Mouse (Mus musculus) embryonic facial prominence, embryonic 12.5 days (tissue): Measurements from ENCODE around the gene Pam. TPM values are rescaled to one million over a fixed set of nuclear protein-coding genes. Genes with fewer than 3 reads are reported as not detected.
A peak's percentile ranks its signal among the peaks of the same experiment; 100 is the strongest.
"Not testable (repeated sequence)": the region's sequence is repeated elsewhere in the genome, so short reads cannot be mapped to it uniquely, and the experiment has no call there.

ENCODE experiments used
- ATAC-seq: fragments of 200-750 bp; cut with Nextera tagmentation; 2 replicates; pipeline ENCODE4 v1.8.0; 2017; ENCODE audit not compliant: insufficient number of reproducible peaks, insufficient read depth, low FRiP score, low TSS enrichment
- H3K27ac ChIP-seq: fragments of 300-500 bp; sonication (generic); 2 replicates; pipeline ENCODE4 v1.5.1; 2016; ENCODE audit warnings: mild to moderate bottlenecking
- H3K27me3 ChIP-seq: fragments of 300-500 bp; sonication (generic); 2 replicates; pipeline ENCODE4 v1.6.1; 2016; ENCODE audit warnings: mild to moderate bottlenecking, moderate library complexity
- H3K36me3 ChIP-seq: fragments of 300-500 bp; sonication (generic); 2 replicates; pipeline ENCODE4 v1.6.1; 2016; ENCODE audit warnings: mild to moderate bottlenecking
- H3K4me1 ChIP-seq: fragments of 300-500 bp; sonication (generic); 2 replicates; pipeline ENCODE4 v1.6.1; 2016
- H3K4me2 ChIP-seq: fragments of 300-500 bp; sonication (generic); replicated peaks from 2 replicates; pipeline ENCODE4 v1.6.1; 2016; ENCODE audit warnings: mild to moderate bottlenecking, moderate library complexity
- H3K4me3 ChIP-seq: fragments of 300-500 bp; sonication (generic); 2 replicates; pipeline ENCODE4 v1.5.1; 2016; ENCODE audit warnings: mild to moderate bottlenecking
- H3K9ac ChIP-seq: fragments of 300-500 bp; sonication (generic); 2 replicates; pipeline ENCODE4 v1.6.1; 2016; ENCODE audit warnings: mild to moderate bottlenecking, moderate library complexity
- H3K9me3 ChIP-seq: fragments of 300-500 bp; sonication (generic); 2 replicates; pipeline ENCODE4 v1.6.1; 2016; ENCODE audit warnings: mild to moderate bottlenecking, moderate library complexity
- WGBS: fragments of 180-500 bp; shearing (Covaris S2); methylation state at CpG from one replicate; pipeline ENCODE4 v1.1.7; 2016; 5-methylcytosine and 5-hydroxymethylcytosine counted together
- polyA plus RNA-seq: library from polyadenylated mRNA; unstranded; fragments of >200 nt; fragmentation: Nextera tagmentation; extraction: Ambion mirVana; gene quantifications from 2 replicates; pipeline ENCODE4 v1.2.1, GENCODE M21; 2016

Gene Pam
- polyA plus RNA-seq, 1 experiment from 2014 or later = 35.6 TPM

DNA sequence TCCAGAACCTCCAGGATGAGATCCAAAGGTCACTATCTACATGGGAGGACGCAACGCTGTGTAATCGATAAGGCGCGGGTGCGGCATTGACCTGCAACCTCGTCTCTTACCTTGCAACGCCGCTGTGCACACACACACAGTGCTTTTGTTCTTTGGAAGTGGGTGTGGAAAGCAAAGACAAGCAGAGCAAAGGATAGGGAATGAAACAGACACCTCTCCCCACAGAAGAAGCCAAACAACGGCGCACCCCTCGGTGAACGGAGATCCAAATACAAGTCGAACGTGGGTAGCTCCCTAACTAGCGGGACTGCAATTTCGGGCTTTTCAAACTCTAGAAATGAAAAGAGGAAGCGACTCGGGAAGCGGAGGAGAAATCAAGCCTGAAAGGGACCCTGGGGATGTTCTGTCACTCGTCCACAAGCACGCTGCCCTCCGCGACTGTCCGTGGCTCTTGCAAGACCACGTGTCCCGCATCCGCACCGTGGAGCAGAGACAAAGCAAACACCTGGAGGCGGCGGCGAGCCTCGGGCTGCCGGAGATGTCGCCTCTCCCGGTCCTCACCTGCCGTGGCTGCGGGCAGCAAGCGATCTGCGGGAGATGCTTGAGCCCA is 326.0 kb downstream of the Pam start:
- Histone ChIP-seq H3K4me2 (peak overlapping the region; percentile 50), H3K27me3 (no peaks in the 10 kb centered on the region), H3K4me1 (peaks cover 16% of the 10 kb centered on the region), H3K9ac (peak overlapping the region; percentile 79), H3K9me3 (no peaks in the 10 kb centered on the region), H3K36me3 (no peaks in the 10 kb centered on the region), H3K27ac (peak overlapping the region; percentile 72; the same call in 1 of the 2 replicates), H3K4me3 (peak overlapping the region; percentile 86)
- ATAC-seq = no peak; the same call in 1 of the 2 replicates
- under 1% methylated on average over 40 of the region's 40 CpGs for WGBS

DNA sequence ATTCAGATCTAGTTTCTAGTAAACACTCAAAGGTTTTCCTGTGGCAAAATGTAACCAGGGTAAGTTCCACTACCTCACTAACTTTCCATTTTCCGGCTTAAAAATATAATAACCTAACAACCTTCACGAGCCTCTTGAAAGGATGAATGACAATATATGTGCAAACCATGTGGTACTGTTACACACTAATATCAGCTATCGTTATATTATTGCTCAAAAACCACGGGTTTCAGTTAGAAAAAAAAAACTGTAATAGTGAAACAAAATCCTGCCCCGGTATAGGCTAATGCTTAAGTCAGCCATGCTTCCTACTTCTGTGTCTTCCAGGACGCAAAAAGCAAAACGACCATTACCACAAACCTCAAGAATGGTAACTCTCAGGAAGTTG is 326.5 kb downstream of the Pam start:
- ATAC-seq = no peak
- H3K4me2 ChIP-seq = peak overlapping the region; percentile 50
- H3K27ac ChIP-seq = no peak overlapping the region
- no peaks in the 10 kb centered on the region for H3K36me3 ChIP-seq
- no peaks in the 10 kb centered on the region for H3K9me3 ChIP-seq
- no peaks in the 10 kb centered on the region for H3K27me3 ChIP-seq
- 12% methylated on average over 7 of the region's 7 CpGs for WGBS
- peak overlapping the region; percentile 79 for H3K9ac ChIP-seq
- peak overlapping the region; percentile 86 for H3K4me3 ChIP-seq
- peaks cover 16% of the 10 kb centered on the region for H3K4me1 ChIP-seq

DNA sequence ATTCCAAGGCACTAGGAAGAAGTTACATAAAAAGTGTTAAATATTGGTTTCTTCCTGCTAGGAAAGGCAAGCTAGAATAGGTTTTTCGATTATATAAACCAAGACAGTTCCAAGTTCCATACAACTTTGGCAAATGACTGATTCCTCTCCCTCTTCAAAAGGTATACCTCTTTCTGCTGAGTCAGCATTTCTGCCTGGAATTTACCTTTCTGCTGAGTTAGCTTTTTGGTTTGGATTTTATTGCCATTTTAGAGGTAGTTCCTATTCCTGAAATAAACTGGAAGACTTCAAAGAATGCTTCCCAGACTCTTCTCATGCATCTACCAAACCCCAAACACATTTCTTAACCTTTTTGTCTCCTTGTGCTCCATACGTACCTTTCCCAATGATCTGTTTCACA is 327.4 kb downstream of the Pam start:
- no peak for ATAC-seq
- Histone ChIP-seq H3K9ac (no peak overlapping the region), H3K9me3 (no peaks in the 10 kb centered on the region), H3K4me1 (peaks cover 16% of the 10 kb centered on the region), H3K27ac (no peak overlapping the region), H3K4me2 (peak overlapping the region; percentile 50), H3K4me3 (no peak overlapping the region), H3K36me3 (no peaks in the 10 kb centered on the region), H3K27me3 (no peaks in the 10 kb centered on the region)
- 86% methylated on average over 2 of the region's 2 CpGs for WGBS

DNA sequence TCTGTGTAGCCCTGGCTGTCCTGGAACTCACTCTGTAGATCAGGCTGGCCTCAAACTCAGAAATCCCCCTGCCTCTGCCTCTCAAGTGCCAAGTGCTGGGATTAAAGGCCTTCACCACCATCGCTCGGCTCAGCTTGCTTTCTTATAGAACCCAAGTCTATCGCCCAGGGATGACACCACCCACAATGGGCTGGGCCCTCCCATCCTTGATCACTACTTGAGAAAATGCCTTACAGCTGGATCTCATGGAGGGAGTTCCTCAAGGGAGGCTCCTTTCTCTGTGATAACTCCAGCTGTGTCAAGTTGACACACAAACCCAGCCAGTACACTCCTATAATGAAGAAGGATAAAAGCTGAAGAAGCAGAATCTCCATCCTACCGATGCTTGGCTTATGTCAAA is 329.7 kb downstream of the Pam start:
- not testable (repeated sequence) for H3K4me2 ChIP-seq, H3K27ac ChIP-seq, H3K27me3 ChIP-seq, ATAC-seq, H3K9ac ChIP-seq, H3K4me3 ChIP-seq, H3K36me3 ChIP-seq, H3K9me3 ChIP-seq
- 79% methylated on average over 4 of the region's 4 CpGs for WGBS
- peaks cover 13% of the 10 kb centered on the region for H3K4me1 ChIP-seq

DNA sequence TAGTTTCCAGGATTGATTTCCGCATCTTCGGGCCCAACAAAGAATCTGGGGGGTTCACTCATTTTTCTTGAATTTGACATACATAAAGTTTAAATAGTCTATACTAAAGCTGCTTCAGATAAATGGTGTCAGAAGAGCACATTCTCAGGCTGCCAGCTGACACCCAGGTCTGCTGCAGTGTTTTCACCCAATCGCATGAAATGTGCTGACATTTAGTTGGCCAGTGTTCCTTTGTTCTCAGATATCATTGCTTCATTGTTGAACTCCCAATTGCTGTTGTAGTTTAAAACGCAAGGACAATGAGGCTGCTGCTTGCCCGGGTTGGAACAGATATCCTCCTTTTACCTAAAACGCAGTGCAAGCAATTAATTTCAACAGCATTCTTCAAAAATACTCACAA is 334.0 kb downstream of the Pam start:
- H3K36me3 ChIP-seq = 0 out of 2 replicates have a peak, but pooled peaks cover 4% of the 10 kb centered on the region
- 82% methylated on average over 6 of the region's 6 CpGs for WGBS
- ATAC-seq = no peak

DNA sequence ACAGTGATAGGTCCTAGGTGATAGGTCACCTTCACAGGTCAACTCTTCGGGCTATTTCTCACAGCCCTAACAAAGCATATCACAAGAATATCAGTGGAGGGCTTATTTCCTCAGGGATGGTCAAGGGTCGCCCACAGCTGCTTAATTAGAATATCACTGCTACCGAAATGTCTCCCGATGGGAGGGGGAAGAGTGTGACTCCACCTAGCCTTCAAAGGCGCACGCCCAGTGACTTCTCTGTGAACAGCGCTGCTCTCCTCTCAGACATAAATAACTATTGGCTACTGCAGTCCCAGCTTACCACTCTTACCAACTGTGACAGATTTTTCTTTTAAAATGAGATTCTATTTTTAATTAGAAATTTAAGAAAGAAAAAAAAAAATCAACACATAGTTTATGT is 334.8 kb downstream of the Pam start:
- ATAC-seq = no peak
- Histone ChIP-seq H3K27me3 (no peaks in the 10 kb centered on the region), H3K9ac (no peak overlapping the region), H3K9me3 (no peaks in the 10 kb centered on the region), H3K27ac (no peak overlapping the region), H3K36me3 (0 out of 2 replicates have a peak, but pooled peaks cover 4% of the 10 kb centered on the region), H3K4me2 (no peak overlapping the region), H3K4me3 (no peak overlapping the region), H3K4me1 (no peaks in the 10 kb centered on the region)
- WGBS = 77% methylated on average over 7 of the region's 7 CpGs

More for the DNA sequence above, 334.0 kb downstream of the Pam start:
- Histone ChIP-seq H3K9ac (no peak overlapping the region), H3K4me2 (no peak overlapping the region), H3K4me3 (no peak overlapping the region), H3K27me3 (no peaks in the 10 kb centered on the region), H3K9me3 (no peaks in the 10 kb centered on the region), H3K27ac (no peak overlapping the region), H3K4me1 (no peaks in the 10 kb centered on the region)

DNA sequence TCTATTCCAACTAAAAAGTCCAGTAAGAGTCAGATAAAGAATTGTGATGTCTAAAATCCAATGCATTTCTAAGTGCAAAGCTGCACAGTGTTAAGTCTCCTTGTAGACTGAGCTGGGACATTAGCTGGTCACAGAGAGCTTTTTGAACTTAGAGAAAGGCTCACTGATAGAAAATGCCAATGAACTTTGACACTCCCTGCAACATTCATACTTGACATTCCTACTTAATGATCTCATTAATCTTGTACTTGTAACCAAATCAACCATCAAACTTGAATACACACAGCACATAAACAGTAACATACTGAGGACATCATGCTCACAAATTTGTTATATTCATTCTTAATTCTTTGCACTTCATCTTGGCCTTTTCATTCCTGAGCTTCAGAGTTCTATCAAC is 335.6 kb downstream of the Pam start:
- no peak for ATAC-seq
- H3K27ac ChIP-seq = no peak overlapping the region
- no peak overlapping the region for H3K4me3 ChIP-seq
- H3K36me3 ChIP-seq = 0 out of 2 replicates have a peak, but pooled peaks cover 4% of the 10 kb centered on the region
- H3K27me3 ChIP-seq = no peaks in the 10 kb centered on the region
- H3K9ac ChIP-seq = no peak overlapping the region
- no peaks in the 10 kb centered on the region for H3K9me3 ChIP-seq
- no peak overlapping the region for H3K4me2 ChIP-seq
- H3K4me1 ChIP-seq = no peaks in the 10 kb centered on the region

DNA sequence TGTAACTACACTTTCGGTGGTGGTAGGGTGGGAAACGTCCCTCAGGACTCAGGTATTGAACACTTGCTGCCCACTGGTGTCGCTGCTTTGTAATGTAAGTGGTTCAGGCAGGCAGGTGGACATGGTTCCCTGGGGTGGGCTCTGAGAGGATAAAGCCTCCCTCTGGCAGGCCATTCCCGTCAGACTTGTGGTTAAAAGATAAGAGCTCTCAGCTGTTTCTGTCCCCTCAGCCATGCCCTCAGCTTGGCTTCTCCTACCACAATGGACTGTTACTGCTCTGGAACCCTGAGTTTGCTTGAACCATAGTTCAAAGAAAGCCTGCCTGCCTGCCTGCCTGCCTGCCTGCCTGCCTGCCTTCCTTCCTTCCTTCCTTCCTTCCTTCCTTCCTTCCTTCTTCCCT is 341.1 kb downstream of the Pam start:
- Histone ChIP-seq H3K27me3 (no peaks in the 10 kb centered on the region), H3K9ac (no peak overlapping the region), H3K36me3 (peaks cover 26% of the 10 kb centered on the region), H3K4me2 (no peak overlapping the region), H3K9me3 (no peaks in the 10 kb centered on the region), H3K27ac (no peak overlapping the region), H3K4me3 (no peak overlapping the region), H3K4me1 (no peaks in the 10 kb centered on the region)
- no peak for ATAC-seq
- 84% methylated on average over 4 of the region's 4 CpGs for WGBS

DNA sequence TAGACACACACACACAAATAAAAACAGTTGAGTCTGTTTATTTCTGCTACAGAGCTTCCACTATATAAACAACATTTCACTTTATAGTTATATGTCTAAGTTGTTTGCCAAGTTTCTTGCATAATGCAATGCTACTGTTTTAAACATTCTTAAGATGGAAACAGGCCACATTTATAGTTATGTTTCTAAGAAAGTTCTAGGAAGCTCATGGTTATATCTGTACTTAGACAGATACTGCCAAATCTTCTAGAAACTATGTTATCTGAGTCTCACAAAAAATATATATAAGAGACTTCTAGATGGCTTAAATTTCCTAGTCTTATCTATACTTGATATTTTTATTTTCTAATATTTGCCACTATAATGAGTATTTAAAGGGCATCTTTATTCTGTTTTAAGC is 342.2 kb downstream of the Pam start:
- H3K9me3 ChIP-seq = no peaks in the 10 kb centered on the region
- peaks cover 26% of the 10 kb centered on the region for H3K36me3 ChIP-seq
- no peaks in the 10 kb centered on the region for H3K27me3 ChIP-seq
- no peak overlapping the region for H3K4me2 ChIP-seq
- no peak for ATAC-seq
- H3K4me1 ChIP-seq = no peaks in the 10 kb centered on the region
- H3K27ac ChIP-seq = no peak overlapping the region
- H3K4me3 ChIP-seq = no peak overlapping the region
- no peak overlapping the region for H3K9ac ChIP-seq

DNA sequence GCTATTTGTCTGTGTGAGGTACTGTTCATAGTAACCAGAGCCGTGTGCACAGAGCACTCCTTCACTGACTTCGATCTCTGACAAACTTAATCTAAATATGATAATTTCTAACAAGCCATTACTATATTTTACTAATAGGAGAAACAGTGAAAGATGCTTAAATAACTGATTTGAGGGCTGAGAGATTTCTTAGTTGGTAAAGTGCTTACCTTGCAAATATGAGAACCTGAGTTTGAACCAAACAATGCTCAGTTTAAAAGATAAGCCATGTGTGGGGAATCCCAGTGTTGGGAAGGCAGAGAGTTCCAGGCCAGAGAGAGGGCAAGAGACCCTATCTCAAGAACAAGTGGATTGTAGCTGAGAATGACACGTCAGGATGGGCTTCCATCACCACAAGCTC is 347.3 kb downstream of the Pam start:
- Histone ChIP-seq H3K36me3 (peaks cover 42% of the 10 kb centered on the region), H3K9me3 (no peaks in the 10 kb centered on the region)
- 92% methylated on average over 3 of the region's 3 CpGs for WGBS

DNA sequence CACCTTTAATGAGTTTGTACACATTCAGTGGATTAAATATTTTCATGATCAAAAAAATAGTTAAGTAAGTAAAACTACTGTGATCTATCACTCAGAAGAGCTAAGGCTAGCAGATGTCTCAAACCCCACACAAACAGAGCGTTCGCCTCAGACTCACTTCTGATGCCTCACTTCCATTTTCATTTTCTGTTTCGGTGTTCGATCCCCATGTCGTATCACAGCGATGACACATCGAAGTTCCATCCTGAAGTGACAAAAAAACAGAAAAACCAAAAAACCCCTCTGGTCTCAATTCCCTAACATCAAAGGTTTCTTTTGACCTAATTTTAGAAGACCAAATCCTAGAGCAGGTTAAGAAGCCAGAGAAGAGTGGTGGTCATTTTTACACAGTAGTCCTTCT is 349.2 kb downstream of the Pam start:
- Histone ChIP-seq H3K27me3 (no peaks in the 10 kb centered on the region), H3K4me2 (no peak overlapping the region), H3K9ac (no peak overlapping the region), H3K4me1 (no peaks in the 10 kb centered on the region), H3K36me3 (peaks cover 40% of the 10 kb centered on the region), H3K27ac (no peak overlapping the region), H3K4me3 (no peak overlapping the region), H3K9me3 (no peaks in the 10 kb centered on the region)
- no peak for ATAC-seq
- WGBS = 96% methylated on average over 7 of the region's 7 CpGs

More for the DNA sequence above, 347.3 kb downstream of the Pam start:
- no peak for ATAC-seq
- Histone ChIP-seq H3K27me3 (no peaks in the 10 kb centered on the region), H3K4me2 (no peak overlapping the region), H3K9ac (no peak overlapping the region), H3K4me3 (no peak overlapping the region), H3K4me1 (no peaks in the 10 kb centered on the region), H3K27ac (no peak overlapping the region)

DNA sequence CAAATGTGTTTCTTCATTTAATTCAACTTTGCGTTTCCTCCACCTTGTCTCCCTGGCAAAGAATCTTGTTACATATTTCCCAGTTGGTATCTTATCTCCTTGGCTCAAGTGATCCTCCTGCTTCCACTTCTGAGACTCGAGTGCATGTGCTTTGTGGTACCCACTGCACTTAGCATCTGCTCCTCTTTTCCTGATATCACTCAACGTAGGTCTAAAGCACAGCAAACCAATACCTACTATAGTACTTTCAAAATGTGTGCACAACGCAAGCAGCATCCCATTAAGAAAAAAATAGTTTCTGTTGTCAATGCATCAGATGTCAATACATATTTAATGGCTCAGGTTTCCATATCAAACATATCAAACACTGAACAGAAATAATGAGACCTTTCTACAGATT is 349.7 kb downstream of the Pam start:
- Histone ChIP-seq H3K27ac (no peak overlapping the region), H3K4me2 (no peak overlapping the region), H3K36me3 (peaks cover 40% of the 10 kb centered on the region), H3K4me3 (no peak overlapping the region), H3K9ac (no peak overlapping the region), H3K4me1 (no peaks in the 10 kb centered on the region), H3K27me3 (no peaks in the 10 kb centered on the region), H3K9me3 (no peaks in the 10 kb centered on the region)
- no peak for ATAC-seq
- WGBS = 87% methylated on average over 4 of the region's 4 CpGs
